Mouse (Mus musculus) heart, postnatal 0 days (tissue): ENCODE data around the gene Prkcb. TPM values are rescaled to one million over a fixed set of nuclear protein-coding genes. Genes with fewer than 3 reads are reported as not detected.

Experiments
- ATAC-seq: fragments of 200-750 bp; cut with Nextera tagmentation; 2 replicates; pipeline ENCODE4 v1.8.0; 2017; ENCODE audit warnings: low read depth, moderate number of reproducible peaks, moderate library complexity; ENCODE audit not compliant: insufficient read depth
- DNase-seq: peaks from one replicate; pipeline ENCODE4 v3.0.0-alpha.2; 2016; ENCODE audit warnings: low spot score
- H3K27ac ChIP-seq: fragments of 300-500 bp; sonication (generic); 2 replicates; pipeline ENCODE4 v1.5.1; 2014; ENCODE audit warnings: low read depth, mild to moderate bottlenecking
- H3K27me3 ChIP-seq: fragments of 300-500 bp; sonication (generic); 2 replicates; pipeline ENCODE4 v1.6.1; 2014; ENCODE audit warnings: low read length, mixed read lengths; ENCODE audit not compliant: control insufficient read depth, insufficient read depth
- H3K36me3 ChIP-seq: fragments of 300-500 bp; sonication (generic); replicated peaks from 2 replicates; pipeline ENCODE4 v1.6.1; 2014; ENCODE audit warnings: low read length, mixed read lengths; ENCODE audit not compliant: control insufficient read depth, insufficient read depth
- H3K4me1 ChIP-seq: fragments of 300-500 bp; sonication (generic); 2 replicates; pipeline ENCODE4 v1.6.1; 2014; ENCODE audit warnings: antibody characterized with exemption; ENCODE audit not compliant: control insufficient read depth, insufficient read depth
- H3K4me2 ChIP-seq: fragments of 300-500 bp; sonication (generic); 2 replicates; pipeline ENCODE4 v1.6.1; 2014; ENCODE audit warnings: low read depth, mild to moderate bottlenecking, low read length, moderate library complexity
- H3K4me3 ChIP-seq: fragments of 300-500 bp; sonication (generic); 2 replicates; pipeline ENCODE4 v1.5.1; 2014; ENCODE audit warnings: low read depth, low read length
- H3K9ac ChIP-seq: fragments of 300-500 bp; sonication (generic); replicated peaks from 2 replicates; pipeline ENCODE4 v1.6.1; 2014; ENCODE audit warnings: low read depth, low read length, mixed read lengths
- H3K9me3 ChIP-seq: fragments of 300-500 bp; sonication (generic); replicated peaks from 2 replicates; pipeline ENCODE4 v1.6.1; 2016; ENCODE audit warnings: low read length; ENCODE audit not compliant: control insufficient read depth
- CTCF ChIP-seq: IDR thresholded peaks from 2 replicates; pipeline ENCODE4 v1.5.1; 2016; ENCODE audit warnings: antibody characterized with exemption, control low read depth, low read depth
- EP300 ChIP-seq: IDR thresholded peaks from 2 replicates; pipeline ENCODE4 v1.6.1; 2016; ENCODE audit warnings: antibody characterized with exemption, low read depth
- WGBS: fragments of 180-500 bp; shearing (Covaris S2); extraction: QIAGEN DNeasy Blood & Tissue Kit; methylation state at CpG from one replicate; pipeline ENCODE4 v1.1.7; 2014; 5-methylcytosine and 5-hydroxymethylcytosine counted together
- polyA plus RNA-seq: library from polyadenylated mRNA; unstranded; fragments of >200 nt; fragmentation: Nextera tagmentation; extraction: Ambion mirVana; gene quantifications from 2 replicates; pipeline ENCODE4 v1.2.1, GENCODE M21; 2015
- total RNA-seq: library from RNA; depleted of rRNA; stranded (reverse); fragments of >200 nt; gene quantifications from 2 replicates; pipeline ENCODE4 v1.2.3, GENCODE M21; 2014; ENCODE audit warnings: low replicate concordance

The Prkcb gene
- total and polyA plus RNA-seq, 2 experiments from 2014 or later = 1.1 to 1.9 TPM

GRCm38 (mm10) chr7:122315720-122316331 lies 27.3 kb downstream of the Prkcb start:
- 79% methylated on average over 8 of the region's 8 CpGs for whole genome bisulfite sequencing
- H3K4me2 ChIP-seq = no peak overlapping the region
- no peak overlapping the region for H3K9ac ChIP-seq
- ATAC-seq = no peak
- H3K27ac ChIP-seq = no peak overlapping the region
- no peak overlapping the region for H3K4me3 ChIP-seq
- H3K27me3 ChIP-seq = no peaks in the 10 kb centered on the region
- no peaks in the 10 kb centered on the region for H3K36me3 ChIP-seq
- DNase-seq = no peak
- TF ChIP-seq EP300 (no peak), CTCF (no peak)
- no peaks in the 10 kb centered on the region for H3K9me3 ChIP-seq
- H3K4me1 ChIP-seq = no peaks in the 10 kb centered on the region

DNA sequence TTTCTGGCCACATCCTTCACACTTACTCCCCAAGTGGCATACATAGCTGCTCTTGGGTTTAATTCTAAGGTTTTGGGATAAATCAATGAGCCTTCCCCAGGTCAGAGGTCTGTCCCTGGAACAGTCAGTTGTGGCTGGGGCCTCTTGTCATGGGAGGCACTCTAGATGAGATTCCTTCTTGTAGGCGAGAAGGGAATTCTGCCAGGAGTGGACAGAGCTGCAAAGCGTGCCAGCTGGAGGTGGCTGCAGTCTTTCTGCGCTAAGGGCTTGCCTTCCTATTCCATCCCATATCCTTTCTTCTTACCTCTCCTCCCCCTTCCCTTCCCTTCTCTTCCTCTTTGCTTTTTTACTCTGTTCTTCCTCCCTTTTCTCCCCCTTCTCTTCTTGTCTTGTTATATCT lies 28.1 kb downstream of the Prkcb start:
- ATAC-seq = no peak

GRCm38 (mm10) chr7:122317485-122317884 lies 28.9 kb downstream of the Prkcb start:
- no peaks in the 10 kb centered on the region for H3K36me3 ChIP-seq
- H3K4me2 ChIP-seq = no peak overlapping the region
- H3K4me1 ChIP-seq = no peaks in the 10 kb centered on the region
- H3K4me3 ChIP-seq = no peak overlapping the region
- no peak overlapping the region for H3K9ac ChIP-seq
- H3K27ac ChIP-seq = no peak overlapping the region
- no peaks in the 10 kb centered on the region for H3K27me3 ChIP-seq
- no peak for ATAC-seq
- no peak for DNase-seq
- TF ChIP-seq EP300 (no peak), CTCF (no peak)
- H3K9me3 ChIP-seq = no peaks in the 10 kb centered on the region

More for the DNA sequence above, 28.1 kb downstream of the Prkcb start:
- Histone ChIP-seq H3K27me3 (no peaks in the 10 kb centered on the region), H3K4me1 (no peaks in the 10 kb centered on the region), H3K4me2 (no peak overlapping the region), H3K36me3 (no peaks in the 10 kb centered on the region), H3K27ac (no peak overlapping the region), H3K9me3 (no peaks in the 10 kb centered on the region), H3K9ac (no peak overlapping the region), H3K4me3 (no peak overlapping the region)
- TF ChIP-seq CTCF (no peak), EP300 (no peak)
- 19% methylated on average over 3 of the region's 3 CpGs for WGBS
- no peak for DNase-seq

GRCm38 (mm10) chr7:122319566-122319965 lies 31.0 kb downstream of the Prkcb start:
- WGBS = 72% methylated on average over 9 of the region's 9 CpGs
- Histone ChIP-seq H3K36me3 (no peaks in the 10 kb centered on the region), H3K4me3 (no peak overlapping the region), H3K4me2 (no peak overlapping the region), H3K4me1 (no peaks in the 10 kb centered on the region), H3K27ac (no peak overlapping the region), H3K9ac (no peak overlapping the region), H3K27me3 (no peaks in the 10 kb centered on the region), H3K9me3 (no peaks in the 10 kb centered on the region)
- ATAC-seq (no peak), DNase-seq (no peak)
- TF ChIP-seq CTCF = no peak
- TF ChIP-seq EP300 = no peak

GRCm38 (mm10) chr7:122320843-122321544 lies 32.4 kb downstream of the Prkcb start:
- H3K27me3 ChIP-seq = no peaks in the 10 kb centered on the region
- DNase-seq = no peak
- no peak for ATAC-seq
- no peak overlapping the region for H3K4me3 ChIP-seq
- H3K27ac ChIP-seq = no peak overlapping the region
- no peak overlapping the region for H3K4me2 ChIP-seq
- no peaks in the 10 kb centered on the region for H3K9me3 ChIP-seq
- 85% methylated on average over 7 of the region's 7 CpGs for WGBS
- H3K4me1 ChIP-seq = no peaks in the 10 kb centered on the region
- no peak overlapping the region for H3K9ac ChIP-seq
- TF ChIP-seq CTCF = no peak
- TF ChIP-seq EP300 = no peak
- H3K36me3 ChIP-seq = no peaks in the 10 kb centered on the region
